Mouse (Mus musculus) limb, embryonic 14.5 days (tissue): ENCODE data around the gene Gm20388. TPM values are rescaled to one million over a fixed set of nuclear protein-coding genes. Genes with fewer than 3 reads are reported as not detected.

Experiments
- ATAC-seq: fragments of 200-750 bp; cut with Nextera tagmentation; 2 replicates; pipeline ENCODE4 v1.8.0; 2017; ENCODE audit warnings: low read depth, moderate number of reproducible peaks, moderate TSS enrichment; ENCODE audit not compliant: low FRiP score
- DNase-seq: peaks from one replicate; pipeline ENCODE4 v3.0.0-alpha.2; 2015; ENCODE audit warnings: low spot score
- H3K27ac ChIP-seq: fragments of 300-500 bp; sonication (generic); replicated peaks from 2 replicates; pipeline ENCODE4 v1.5.1; 2014; ENCODE audit warnings: low read depth, mild to moderate bottlenecking, low read length, moderate library complexity, mixed read lengths
- H3K27me3 ChIP-seq: fragments of 300-500 bp; sonication (generic); 2 replicates; pipeline ENCODE4 v1.6.1; 2014; ENCODE audit warnings: low read length, mixed read lengths; ENCODE audit not compliant: control insufficient read depth, insufficient read depth
- H3K36me3 ChIP-seq: fragments of 300-500 bp; sonication (generic); 2 replicates; pipeline ENCODE4 v1.6.1; 2014; ENCODE audit warnings: mild to moderate bottlenecking, low read length, moderate library complexity, mixed read lengths; ENCODE audit not compliant: control insufficient read depth, insufficient read depth
- H3K4me1 ChIP-seq: fragments of 300-500 bp; sonication (generic); 2 replicates; pipeline ENCODE4 v1.6.1; 2014; ENCODE audit warnings: antibody characterized with exemption, low read length, mixed read lengths; ENCODE audit not compliant: control insufficient read depth, insufficient read depth
- H3K4me2 ChIP-seq: fragments of 300-500 bp; sonication (generic); replicated peaks from 2 replicates; pipeline ENCODE4 v1.6.1; 2014; ENCODE audit warnings: low read depth, mild to moderate bottlenecking, low read length, moderate library complexity; ENCODE audit not compliant: severe bottlenecking
- H3K4me3 ChIP-seq: fragments of 300-500 bp; sonication (generic); replicated peaks from 2 replicates; pipeline ENCODE4 v1.5.1; 2014; ENCODE audit warnings: low read length
- H3K9ac ChIP-seq: fragments of 300-500 bp; sonication (generic); 2 replicates; pipeline ENCODE4 v1.6.1; 2014; ENCODE audit warnings: mild to moderate bottlenecking, low read depth, low read length, moderate library complexity; ENCODE audit not compliant: severe bottlenecking
- H3K9me3 ChIP-seq: fragments of 300-500 bp; sonication (generic); 2 replicates; pipeline ENCODE4 v1.6.1; 2016; ENCODE audit warnings: low read length; ENCODE audit not compliant: control insufficient read depth
- POLR2A ChIP-seq: fragments of 200-500 bp; IDR thresholded peaks from 2 replicates; pipeline ENCODE4 v1.8.0; 2012; ENCODE audit warnings: inconsistent platforms, mild to moderate bottlenecking, moderate library complexity, borderline replicate concordance; ENCODE audit not compliant: insufficient read depth, insufficient read length; ENCODE audit errors: extremely low read depth
- WGBS: fragments of 180-500 bp; shearing (Covaris S2); extraction: QIAGEN DNeasy Blood & Tissue Kit; methylation state at CpG from one replicate; pipeline ENCODE4 v1.1.7; 2014; 5-methylcytosine and 5-hydroxymethylcytosine counted together
- polyA plus RNA-seq, 2 experiments: library from polyadenylated mRNA; depleted of rRNA in 1 of 2; stranded (reverse) in 1 of 2; unstranded in 1 of 2; fragments of >200 nt; fragmentation: Nextera tagmentation in 1 of 2; extraction: Ambion mirVana in 1 of 2; gene quantifications; 2 replicates each; pipeline versions ENCODE4 v1.2.1 to v1.2.3; 2012 to 2014

Gene Gm20388
- polyA plus RNA-seq, 2 experiments = 1.9 to 49.9 TPM

DNA sequence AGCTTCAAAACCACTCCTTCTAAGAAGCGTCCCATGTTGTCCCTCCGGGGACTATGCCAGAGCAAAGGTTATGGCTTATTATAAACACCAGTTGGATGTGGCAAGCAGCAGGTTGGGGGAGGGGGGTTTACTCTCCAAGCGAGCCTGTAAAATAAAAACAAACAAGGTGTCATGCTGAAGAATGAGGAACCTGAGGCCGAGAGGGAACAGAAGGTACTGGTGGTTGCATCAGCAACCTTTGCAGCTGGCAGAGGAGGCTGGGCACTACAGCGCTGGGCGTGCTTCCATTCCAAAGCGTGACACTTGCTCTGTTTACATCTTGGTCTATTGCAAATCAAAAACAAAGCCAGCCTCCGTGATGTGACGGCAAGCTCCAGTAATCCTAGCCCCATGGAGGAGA, 1669.8 kb downstream of the Gm20388 start:
- WGBS = 15% methylated on average over 9 of the region's 9 CpGs
- no peak for DNase-seq
- Histone ChIP-seq H3K27me3 (no peaks in the 10 kb centered on the region), H3K4me3 (no peak overlapping the region), H3K4me1 (peaks cover 24% of the 10 kb centered on the region), H3K27ac (no peak overlapping the region), H3K9ac (no peak overlapping the region), H3K9me3 (no peaks in the 10 kb centered on the region), H3K4me2 (no peak overlapping the region), H3K36me3 (no peaks in the 10 kb centered on the region)
- no peak for TF ChIP-seq POLR2A
- ATAC-seq = no peak

DNA sequence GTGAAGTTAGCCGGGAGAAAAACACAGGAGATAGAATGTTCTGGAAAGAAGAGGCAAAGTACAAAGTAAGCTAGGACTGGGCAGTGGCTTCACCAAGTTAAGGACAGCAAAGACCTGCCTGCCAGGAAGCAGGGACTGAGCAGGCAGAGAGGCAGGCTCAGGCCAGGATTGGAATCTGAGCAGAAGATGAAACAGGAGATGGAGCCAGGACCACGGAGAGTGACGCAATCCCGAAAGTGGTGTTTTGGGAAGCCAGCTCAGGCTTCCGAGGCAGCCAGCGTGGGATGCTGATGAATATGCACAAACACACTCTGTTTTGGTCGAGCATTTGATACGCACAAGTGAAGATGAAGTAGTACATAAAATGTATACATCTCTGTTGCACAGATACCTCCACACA, 1673.0 kb downstream of the Gm20388 start:
- Histone ChIP-seq H3K27ac (no peak overlapping the region), H3K4me1 (peaks cover 5% of the 10 kb centered on the region), H3K4me2 (no peak overlapping the region), H3K9me3 (no peaks in the 10 kb centered on the region), H3K36me3 (no peaks in the 10 kb centered on the region), H3K9ac (no peak overlapping the region), H3K4me3 (no peak overlapping the region), H3K27me3 (no peaks in the 10 kb centered on the region)
- DNase-seq (no peak), ATAC-seq (no peak)
- WGBS = 45% methylated on average over 8 of the region's 8 CpGs
- TF ChIP-seq POLR2A = no peak

DNA sequence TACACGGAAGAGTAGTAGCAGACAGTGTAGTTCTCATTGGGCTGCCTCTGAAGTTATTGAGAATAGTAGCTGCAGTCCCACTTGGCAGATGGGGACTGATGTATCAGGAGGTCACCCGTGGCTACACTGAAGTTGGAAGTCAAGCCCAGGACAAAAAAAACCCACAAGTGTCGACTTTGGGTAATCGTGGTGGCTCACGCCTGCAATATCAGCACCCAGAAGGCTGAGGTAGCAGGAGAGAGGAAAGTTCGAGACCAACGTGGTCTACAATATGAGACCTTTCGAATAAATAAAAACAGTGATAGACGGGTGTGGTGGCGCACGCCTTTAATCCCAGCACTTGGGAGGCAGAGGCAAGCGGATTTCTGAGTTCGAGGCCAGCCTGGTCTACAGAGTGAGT, 1674.1 kb downstream of the Gm20388 start:
- WGBS = 41% methylated on average over 13 of the region's 13 CpGs
- Histone ChIP-seq H3K4me2 (peak overlapping the region; percentile 65), H3K9me3 (no peaks in the 10 kb centered on the region), H3K27ac (no peak overlapping the region), H3K9ac (peak overlapping the region; percentile 60; the same call in 1 of the 2 replicates), H3K27me3 (no peaks in the 10 kb centered on the region), H3K36me3 (no peaks in the 10 kb centered on the region), H3K4me1 (peaks cover 5% of the 10 kb centered on the region), H3K4me3 (peak overlapping the region; percentile 64)
- TF ChIP-seq POLR2A = no peak
- ATAC-seq (no peak), DNase-seq (no peak)

DNA sequence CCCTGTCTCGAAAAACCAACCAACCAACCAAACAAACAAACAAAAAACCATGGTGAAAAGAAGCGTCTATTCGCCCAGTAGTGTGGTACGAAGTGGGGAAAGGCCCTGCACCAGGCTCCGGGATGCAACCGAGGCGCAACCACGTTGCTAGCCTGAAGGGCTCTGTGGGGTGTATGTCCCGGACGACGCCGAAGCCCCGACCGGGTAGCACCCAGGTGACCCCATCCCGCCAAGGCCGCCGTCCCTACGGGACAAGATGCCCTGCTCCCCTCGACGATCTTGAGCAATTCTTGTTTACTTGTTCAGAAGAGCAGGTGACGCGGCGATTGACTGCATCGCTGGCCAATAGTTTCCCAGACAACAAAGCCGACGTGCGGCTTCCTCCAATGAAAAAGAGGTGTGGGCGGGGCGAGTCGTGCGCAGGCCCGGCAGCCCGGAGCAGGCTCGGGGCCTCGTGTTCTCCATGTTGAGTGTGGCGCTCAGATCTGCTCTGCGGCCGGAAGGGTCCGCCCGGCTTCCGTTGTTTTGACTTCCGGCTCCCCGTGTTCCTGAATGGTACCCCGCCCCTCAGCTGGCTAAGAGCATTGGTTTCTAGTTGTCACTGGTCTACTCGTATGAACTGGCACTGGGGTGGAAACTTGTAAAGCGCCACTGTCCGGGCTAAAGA, 1674.7 kb downstream of the Gm20388 start:
- Histone ChIP-seq H3K9ac (peak overlapping the region; percentile 60), H3K4me2 (peak overlapping the region; percentile 65), H3K4me1 (peaks cover 5% of the 10 kb centered on the region), H3K27ac (no peak overlapping the region), H3K9me3 (no peaks in the 10 kb centered on the region), H3K4me3 (peak overlapping the region; percentile 64), H3K36me3 (no peaks in the 10 kb centered on the region), H3K27me3 (no peaks in the 10 kb centered on the region)
- ATAC-seq = peak; percentile 96
- peak; percentile 97 for DNase-seq
- under 1% methylated on average over 42 of the region's 47 CpGs for WGBS
- TF ChIP-seq POLR2A = peak; percentile 66; the same call in 1 of the 2 replicates

DNA sequence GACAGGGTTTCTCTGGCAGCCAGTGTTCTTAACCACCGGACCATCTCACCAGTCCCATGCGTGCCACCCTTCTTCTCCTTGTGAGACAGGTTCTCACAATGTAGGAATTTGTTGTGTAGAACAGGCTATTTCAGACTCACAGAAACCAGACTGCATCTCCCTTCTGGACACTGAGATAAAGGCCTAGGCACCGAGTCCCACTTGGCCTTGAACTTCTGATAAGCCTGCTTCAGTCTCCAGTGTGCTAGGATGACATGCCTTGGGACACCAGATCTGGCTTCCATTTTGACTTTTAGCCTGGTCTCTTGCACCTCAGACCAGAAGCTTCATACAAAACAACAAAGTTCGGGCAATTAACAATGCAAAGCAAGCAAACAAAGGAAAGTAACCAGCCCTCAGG, 1678.1 kb downstream of the Gm20388 start:
- no peak for ATAC-seq
- no peak overlapping the region for H3K4me2 ChIP-seq
- peaks cover 5% of the 10 kb centered on the region for H3K36me3 ChIP-seq
- H3K4me3 ChIP-seq = no peak overlapping the region
- no peaks in the 10 kb centered on the region for H3K27me3 ChIP-seq
- no peak for DNase-seq
- 95% methylated on average over 4 of the region's 4 CpGs for WGBS
- no peak overlapping the region for H3K27ac ChIP-seq
- no peak for TF ChIP-seq POLR2A
- H3K4me1 ChIP-seq = peaks cover 17% of the 10 kb centered on the region
- H3K9me3 ChIP-seq = no peaks in the 10 kb centered on the region
- no peak overlapping the region for H3K9ac ChIP-seq
